Mouse (Mus musculus): ENCODE data around the gene Tmem213.
A peak's percentile ranks its signal among the peaks of the same experiment; 100 is the strongest.

Gene Tmem213

DNA sequence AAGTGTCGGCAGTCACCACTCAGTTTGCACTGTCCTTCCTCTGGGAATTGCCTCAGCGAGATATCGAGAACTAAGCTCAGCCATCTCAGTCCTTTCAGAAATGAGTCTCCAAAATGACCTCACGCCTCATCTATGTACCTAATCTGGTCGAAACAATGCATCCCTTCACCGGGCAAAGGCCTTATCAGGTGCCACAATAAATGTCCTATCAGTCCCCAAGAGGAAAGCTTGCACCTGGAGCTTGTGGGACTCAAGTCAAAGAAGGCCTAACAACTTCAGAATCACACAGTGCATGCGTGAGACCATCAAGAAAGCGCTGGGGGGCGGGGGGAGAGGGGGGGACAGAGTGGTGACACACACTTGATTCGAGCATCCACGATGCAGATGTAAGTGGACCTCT lies 43.2 kb downstream of the Tmem213 start:
- no peak for DNase-seq (ENCODE audit: low spot score in 2 of 2)

DNA sequence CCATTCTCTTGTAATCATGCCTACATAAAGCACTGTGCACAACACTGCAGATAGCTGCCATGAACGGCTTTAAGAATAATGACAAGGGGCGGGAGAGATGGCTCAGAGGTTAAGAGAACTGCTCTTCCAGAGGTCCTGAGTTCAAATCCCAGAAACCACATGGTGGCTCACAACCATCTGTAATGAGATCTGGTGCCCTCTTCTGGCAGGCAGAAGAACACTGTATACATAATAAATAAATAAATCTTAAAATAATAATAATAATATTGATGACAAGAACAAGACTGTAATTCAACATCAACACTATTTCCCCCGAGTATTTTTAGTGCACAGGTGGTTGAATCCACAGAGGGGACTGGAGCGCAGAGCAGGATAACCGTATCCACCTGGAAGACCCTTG lies 47.1 kb downstream of the Tmem213 start:
- no peak for DNase-seq (ENCODE audit: low spot score in 2 of 2)

DNA sequence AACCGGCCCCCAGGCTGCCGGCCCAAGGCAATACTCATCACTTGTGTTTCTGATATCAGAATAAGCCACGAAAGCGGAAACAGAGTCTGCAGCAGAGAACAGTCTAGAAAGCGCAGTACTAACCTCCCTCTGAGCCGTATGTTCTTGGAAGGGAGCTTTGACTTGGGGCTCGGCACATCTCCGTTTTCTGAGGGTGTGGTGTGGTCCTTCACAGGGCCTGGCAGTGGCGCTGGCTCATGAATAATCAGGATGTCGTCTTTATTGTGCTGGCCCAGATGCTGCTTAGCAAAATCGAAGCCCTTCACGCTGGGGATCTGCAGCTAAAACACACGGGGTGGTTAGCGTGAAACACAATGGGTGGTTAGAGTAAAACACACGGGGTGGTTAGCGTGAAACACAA lies 48.9 kb downstream of the Tmem213 start:
- DNase-seq (ENCODE audit: low spot score in 2 of 2), result no peak

DNA sequence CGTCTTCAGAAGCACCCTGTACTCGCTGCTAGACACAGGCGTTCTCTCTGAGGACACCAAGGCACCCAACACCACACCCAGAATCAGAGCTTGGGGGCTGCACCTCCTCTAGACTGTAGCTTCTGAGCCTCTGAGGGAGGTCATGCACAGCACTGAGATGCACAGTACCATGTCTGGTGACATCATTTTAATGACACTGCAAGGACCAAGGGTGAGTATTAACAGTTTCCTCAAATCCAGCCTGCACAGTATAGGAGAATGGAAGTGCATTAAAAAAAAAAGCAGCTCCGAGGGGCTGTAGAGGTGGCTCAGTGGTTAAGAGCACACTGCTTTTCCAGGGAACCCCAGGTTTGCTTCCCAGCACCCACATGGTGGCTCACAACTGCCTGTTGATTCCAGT lies 50.5 kb downstream of the Tmem213 start:
- DNase-seq (ENCODE audit: low spot score in 2 of 2), result no peak

DNA sequence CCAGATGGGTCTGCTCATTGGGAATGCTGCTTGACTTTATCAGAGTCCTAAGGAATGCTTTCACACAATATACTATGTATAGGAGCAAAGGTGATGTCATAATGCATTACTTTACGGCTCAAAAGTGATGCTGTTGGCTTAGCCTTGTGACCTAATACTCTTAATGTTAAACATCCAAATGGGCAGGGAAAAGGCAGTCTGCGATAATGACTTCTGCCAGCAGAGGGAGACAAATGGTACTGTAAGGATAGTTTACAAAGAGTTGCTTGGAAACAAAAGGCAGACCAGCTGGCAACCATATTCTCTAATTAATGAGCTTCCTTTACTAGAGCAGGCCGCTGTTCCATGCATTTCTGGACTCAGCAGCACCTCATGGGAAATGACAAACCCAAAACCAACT lies 51.0 kb downstream of the Tmem213 start:
- DNase-seq (ENCODE audit: low spot score in 2 of 2), result peak; percentile 73 to 90

DNA sequence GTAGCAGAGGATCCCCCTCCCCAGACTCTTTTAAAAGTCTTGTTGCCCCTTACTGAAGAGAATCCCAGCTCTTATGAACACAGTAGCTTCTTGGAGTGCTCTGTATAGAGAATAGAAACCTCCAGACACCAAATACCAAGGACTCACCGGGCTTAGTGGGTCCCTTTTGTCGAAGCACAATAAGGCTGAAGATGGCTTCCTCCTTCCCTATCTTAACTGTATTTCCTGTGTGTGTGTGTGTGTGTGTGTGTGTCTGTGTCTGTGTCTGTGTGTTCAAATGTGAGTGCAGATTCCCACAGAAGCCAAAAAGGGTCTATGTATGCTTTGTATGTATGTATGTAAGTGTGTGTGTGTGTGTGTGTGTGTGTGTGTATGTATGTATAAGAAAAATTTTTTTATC lies 51.5 kb downstream of the Tmem213 start:
- no peak for DNase-seq (ENCODE audit: low spot score in 2 of 2)

DNA sequence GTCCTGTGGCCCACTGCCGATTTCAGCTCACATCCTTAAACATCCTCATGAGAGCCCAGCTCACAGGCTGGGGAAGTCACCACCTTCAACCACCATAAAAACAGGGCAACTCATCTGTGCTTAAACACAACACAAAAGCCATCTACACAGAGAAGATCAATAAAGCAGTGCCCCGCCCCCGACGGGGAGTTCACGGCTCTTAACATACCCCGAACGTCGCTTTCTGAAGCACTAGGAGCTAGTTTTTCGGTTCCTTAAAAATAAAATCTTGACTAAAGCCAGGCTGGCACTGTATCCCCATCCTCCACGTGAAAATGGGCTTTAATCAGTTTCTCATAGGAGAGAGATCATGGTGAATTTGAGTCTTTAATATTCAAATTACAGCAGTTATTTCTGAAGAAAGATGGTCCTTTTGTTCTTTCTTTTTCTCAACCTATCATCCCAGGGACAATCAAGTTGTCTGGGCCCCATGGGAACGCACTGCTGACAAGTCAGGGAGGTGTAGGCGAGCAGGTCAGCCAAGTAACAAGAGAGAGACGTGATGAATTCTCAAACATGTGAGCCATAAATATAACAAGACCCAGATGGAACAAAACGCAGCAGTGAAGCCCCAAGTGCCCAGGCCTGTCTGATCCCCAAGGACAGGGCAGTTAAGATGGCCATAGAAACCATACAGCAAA lies 53.9 kb downstream of the Tmem213 start:
- DNase-seq (ENCODE audit: low spot score in 2 of 2), result no peak

DNA sequence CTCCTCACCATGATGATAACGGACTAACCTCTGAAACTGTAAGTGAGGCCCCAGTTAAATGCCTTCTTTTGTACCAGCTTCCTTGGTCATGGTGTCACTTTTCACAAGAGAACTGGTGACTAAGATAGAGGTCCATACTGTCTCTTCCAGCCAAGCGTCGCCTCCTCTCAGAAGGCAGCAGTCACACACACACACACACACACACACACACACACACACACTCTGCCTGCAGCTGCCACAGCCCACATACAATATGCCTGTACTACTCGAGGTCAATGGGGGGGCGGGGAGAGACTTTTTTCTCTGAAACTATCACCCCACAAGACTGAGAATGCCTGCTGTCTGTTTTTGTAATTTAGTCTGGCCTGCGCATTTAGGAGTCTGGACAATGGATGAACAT lies 55.6 kb downstream of the Tmem213 start:
- no peak for DNase-seq (ENCODE audit: low spot score in 2 of 2)

DNA sequence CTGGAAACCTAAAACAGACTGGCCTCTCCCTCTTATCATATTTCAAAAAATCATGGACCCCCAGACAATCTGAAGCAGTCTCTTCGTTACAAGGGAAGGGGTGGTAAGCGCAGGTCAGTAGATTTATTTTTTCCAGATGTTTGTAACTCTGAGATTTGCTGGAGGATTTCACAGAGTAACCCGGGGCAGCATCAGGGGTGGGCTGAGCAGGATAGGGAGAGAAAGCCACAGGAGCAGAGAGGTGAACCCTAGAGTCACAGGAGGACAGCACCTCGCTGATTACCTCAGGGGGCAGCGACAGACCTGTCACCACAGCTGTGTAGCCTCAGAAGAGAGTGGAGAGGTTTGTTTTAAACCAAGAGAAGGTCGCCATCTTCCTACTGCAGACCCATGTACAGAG lies 56.3 kb downstream of the Tmem213 start:
- no peak for DNase-seq (ENCODE audit: low spot score in 2 of 2)

Measured in cerebellum, postnatal 4 days (tissue).